Mouse (Mus musculus) urinary bladder, postnatal 14 days (tissue): ENCODE measurements around the gene Hist1h4i.

Experiments used
- DNase-seq: peaks from one replicate; pipeline ENCODE4 v3.0.0; 2021; ENCODE audit warnings: low spot score

The Hist1h4i gene

DNA sequence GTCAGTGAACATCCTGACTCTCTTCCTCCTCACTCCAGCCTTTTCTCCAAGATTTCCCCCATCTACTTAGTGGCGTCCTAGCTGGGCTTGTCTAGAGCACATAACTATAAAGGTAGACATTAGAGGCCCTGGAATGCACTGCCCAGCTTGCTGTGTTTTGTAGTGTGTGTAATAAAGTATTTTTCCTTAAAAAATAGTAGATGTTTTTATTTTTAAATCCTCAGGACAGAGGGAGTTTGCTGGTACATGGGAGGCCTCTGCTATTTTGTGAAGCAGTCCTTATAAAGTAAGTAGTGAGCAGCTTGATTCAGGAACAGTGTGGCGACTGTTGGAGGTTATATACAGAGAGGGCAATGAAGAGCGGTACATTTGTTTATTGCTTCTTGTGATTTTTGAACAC is 32.5 kb downstream of the Hist1h4i start:
- DNase-seq = no peak

DNA sequence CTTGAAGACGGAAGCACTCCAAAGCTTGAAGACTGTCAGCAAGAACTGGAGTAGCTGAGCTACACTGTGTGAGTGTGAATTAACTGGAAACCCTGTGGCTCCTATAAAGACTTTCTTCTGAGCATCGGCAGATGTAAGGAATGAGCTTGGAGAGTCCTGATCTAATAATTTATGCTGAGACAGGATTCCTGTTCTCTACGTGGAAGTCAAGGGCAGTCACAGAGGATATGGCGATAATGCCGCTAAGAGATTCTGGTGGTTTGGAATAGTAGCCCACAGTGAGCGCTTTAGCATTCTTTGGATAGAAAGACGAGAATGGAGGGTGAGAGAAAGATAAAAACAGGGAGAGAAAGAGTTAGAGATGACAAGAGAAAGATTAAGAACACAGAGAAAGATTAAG is 33.3 kb downstream of the Hist1h4i start:
- no peak for DNase-seq

DNA sequence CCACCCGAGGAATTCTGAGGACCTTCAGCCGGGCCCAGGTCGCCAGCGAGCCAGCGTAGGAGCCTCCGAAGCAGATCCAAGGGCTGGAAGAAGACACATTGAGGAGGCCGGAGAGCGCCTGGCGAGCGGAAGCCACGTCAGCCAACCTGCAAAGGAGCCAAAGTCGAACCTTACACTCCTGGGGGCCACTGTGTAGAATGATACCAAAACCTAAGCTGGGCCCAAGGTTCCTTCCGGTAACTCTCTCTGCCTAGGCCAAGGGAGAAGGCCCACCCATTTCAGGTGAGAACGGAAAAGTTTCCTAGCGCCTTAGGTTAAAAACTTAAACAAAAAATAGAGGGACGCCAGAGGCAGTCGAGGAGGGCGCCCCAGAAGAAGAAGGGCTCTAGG is 34.0 kb downstream of the Hist1h4i start:
- no peak for DNase-seq

DNA sequence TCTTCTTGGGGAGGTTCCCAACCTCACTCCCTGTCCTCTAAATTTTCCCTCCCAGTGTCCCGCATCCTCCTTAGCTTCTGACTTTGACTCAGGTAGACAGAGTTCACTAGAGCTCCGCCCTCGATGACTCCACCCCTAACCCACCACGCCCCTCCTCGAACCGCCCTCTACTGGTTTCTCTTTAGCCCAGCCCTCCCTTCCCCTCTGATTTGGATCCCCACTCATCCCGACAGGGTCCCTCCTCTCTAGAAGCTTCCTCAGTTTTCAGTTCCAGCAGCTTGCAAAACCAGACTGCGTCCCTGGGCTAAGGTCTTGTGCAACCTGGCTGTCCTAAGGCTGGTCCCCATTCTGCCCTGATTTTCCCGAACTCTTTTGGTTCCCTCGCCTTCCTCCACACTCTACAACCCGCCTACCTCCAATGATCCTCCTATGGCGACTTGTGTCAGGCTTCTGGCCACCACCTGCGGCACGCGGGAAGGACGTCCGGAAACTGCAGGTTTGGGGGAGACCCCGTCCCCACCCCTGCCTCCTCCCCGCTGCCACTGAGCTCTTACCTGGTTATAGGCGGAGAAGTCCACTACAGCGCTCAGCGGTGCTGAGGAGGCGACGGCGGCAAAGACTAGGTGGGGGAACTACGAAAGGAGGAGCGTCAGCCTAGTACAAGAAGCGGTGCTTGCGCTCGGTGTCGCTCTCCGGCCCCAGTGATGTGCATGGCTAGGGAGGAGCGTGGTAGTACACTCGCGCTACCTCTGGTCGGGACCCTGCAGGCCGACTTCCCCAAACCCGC is 34.6 kb downstream of the Hist1h4i start:
- peak; percentile 61 for DNase-seq

DNA sequence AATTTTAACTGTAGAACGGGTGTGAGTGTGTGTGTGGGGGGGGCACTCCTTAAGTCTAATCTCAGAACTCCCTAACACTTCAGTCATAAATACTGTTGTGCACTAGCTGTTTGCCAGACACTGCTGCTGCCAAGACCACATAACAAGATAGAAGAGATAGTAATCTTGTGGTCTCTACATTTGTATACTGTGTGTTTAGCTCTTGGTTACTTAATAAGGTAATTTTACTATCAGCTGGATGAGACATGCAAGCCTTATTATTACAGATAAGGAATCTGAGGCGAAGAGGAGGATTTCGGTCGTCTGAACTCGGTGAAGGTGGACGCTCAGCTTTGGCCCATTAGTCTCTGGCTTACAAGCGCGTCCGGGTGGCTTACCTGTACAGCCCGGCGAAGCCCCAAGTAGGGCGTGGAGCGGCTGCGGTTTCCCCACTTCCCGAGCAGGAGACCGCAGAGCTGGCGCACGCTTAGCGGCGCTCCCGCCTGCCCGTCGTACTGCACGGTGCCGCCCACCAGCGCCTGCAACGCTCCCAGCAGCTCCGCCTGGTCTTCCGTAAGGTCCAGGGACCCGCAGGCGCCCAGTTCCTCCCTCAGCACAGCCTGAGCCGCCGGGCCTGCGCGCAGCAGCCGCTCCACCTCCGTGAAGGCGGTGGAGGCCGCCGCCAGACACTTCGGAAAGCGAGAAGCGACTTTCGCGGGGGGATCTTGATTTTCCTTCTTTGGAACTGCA is 35.4 kb downstream of the Hist1h4i start:
- peak; percentile 39 for DNase-seq

DNA sequence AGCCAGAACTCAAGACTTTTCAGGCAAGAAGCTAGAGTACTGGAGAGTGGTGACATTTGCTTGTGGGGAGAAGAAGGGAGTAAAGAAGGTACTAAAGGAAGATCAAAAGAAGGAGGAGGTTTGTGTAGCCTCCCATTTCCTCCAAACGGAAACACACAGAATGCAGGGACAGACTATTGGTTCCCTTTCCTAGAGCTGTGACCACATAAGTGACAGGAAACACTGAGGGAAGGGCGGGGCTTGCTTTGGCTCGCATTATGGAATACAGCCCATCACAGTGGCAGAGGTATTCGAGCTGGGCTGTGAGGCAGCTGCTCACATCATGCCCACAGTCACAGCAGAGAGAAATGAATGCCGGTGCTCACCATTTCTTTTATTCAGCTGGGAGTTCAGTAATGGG is 39.3 kb downstream of the Hist1h4i start:
- DNase-seq = no peak

DNA sequence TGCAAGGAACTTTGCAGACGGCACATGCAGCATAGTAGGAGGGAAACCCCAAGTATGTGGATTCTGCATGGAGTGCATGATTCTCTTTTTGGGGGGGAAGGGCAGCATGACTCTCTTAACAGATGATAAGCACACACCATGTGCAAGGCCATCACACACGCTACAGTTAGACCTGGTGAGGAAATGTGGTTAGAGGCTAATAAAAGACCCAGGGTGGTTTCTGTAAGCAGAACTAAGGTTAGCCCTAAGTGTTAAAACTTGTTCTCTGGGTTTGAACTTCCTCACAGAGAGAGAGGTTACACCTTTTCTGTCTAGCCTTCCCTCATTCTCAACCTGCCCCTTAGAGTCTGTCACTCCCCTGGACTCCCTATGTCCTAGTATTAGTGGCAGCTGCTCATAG is 39.8 kb downstream of the Hist1h4i start:
- DNase-seq = no peak

DNA sequence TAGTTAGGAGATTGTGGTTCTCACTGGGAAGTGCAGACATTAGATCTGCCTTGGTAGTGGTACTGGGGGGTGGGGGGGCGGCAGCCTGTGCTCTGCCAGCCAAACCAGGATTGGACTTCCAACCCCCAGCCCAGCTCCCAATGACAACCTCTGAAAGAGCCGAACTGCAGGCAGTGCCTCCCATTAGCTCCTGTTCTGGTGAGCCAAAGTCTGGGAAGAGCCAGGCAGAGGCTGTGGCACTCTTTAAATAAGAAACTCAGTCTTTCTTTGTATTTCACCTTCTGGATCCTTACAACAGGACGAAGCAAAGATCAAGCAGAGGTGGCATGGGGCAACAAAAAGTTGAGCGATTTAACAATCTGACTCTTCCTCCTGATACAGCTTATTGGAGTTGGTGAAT is 42.0 kb downstream of the Hist1h4i start:
- DNase-seq = no peak

DNA sequence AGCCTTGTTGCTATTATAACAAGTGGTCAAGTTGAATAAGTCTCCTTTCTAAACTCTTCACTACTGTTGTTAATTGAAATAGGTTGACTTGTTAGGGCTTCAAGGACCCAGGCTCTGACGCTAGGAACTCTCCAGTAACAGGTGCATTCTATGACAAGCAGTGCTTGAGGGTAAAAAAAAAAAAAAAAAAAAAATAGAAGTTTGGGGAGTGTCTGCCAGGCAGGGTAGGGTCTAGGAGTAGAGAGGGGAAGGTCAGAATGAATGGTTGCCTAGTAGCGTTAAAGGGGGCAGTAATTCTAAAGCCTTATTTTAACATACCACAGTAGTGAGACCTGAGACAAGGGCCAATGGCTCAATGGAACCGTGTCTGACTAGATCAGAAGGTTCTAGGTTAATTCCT is 42.8 kb downstream of the Hist1h4i start:
- no peak for DNase-seq

DNA sequence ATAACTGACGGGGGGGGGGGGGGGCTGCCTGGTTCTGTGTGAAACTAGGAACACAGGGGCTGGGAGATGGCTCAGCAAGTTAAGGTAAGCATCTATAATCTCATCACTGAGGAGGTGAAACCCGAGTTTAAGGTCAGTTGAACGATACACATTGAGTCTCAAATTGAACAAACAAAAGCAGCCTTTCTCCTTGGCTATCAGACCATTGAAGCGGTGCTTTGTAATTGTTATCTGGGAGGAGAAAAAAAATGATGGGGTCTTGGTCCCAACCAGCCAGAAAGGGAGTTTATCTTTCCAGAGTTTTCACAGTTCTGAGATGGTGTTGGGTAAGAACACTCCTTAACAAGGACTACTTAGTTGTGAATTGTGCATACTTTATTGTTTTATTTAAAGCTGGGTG is 43.3 kb downstream of the Hist1h4i start:
- DNase-seq = no peak

DNA sequence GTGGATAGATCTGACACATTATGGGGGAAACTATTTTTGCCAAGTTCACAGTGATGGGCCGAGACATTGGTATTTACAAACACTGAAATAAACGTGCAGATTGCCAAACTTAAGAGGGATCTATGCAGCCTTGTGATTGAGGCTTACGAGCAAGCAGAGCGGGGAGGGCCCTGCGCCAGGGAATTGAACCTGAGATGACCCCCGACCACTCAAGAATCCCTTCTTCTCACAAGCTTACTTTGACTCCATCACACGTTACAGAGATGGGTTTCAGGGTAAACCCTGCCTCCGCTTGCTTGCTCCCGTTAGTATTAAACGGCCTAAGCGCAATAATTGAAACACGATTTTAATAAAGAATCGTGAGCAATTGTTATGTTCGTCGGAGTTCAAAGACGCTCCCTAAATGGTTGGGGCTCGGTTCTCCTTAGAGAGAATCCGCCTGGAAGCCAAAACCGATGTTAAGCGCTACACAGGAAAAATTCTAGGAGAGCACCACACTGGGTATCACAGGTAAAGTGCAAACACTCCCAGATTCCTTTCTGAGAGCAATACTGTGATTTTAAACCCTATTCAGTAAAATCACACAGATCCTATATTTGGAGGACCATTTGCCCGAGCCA is 43.9 kb downstream of the Hist1h4i start:
- no peak for DNase-seq

DNA sequence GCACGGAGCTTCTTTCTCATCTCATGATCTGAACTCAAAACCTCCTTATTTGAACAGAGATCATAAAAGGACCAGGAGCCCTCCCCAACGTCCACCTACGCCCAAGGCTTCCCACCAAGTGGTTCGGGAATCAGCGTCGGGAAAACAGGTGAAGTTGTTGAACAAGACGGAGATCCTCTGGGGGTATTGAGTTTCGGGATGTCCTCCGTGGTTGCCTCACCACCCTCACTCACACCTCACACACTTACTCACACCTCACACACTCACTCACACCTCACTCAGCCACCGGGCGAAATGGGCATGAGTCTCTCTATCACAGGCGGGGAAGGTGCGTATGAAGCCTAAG is 44.3 kb downstream of the Hist1h4i start:
- DNase-seq = no peak

DNA sequence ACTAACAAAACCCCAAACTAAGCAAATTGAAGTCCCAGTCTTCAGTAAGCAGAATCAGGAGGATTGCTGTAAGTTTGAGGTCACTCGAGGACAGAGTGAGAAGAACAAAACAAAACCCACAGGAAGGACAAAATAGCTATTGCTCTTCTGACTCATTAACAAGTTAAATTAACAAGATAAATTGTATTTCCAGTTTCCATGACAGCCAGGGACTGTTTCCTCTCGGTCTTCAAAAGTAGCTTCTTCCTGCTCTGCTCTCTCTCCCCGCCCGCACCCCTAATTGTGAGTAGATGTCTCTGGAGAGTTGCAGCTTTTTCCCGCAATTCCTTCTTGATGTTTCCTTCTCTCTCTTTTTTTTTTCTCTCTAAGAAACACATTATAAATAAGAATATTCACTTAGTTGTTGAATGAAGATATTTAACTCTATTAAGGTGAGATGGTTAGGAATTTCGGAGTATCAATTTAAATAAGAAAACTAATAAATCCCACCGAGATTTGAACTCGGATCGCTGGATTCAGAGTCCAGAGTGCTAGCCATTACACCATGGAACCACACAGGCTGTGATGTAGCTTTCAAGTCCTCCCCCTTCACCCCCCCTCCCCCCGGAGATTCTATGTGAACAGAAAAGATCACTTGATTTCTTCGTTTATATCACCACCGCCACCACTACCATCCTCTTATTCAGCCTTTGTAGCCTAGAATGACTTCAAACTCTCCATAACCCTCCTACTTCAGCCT is 44.9 kb downstream of the Hist1h4i start:
- no peak for DNase-seq

DNA sequence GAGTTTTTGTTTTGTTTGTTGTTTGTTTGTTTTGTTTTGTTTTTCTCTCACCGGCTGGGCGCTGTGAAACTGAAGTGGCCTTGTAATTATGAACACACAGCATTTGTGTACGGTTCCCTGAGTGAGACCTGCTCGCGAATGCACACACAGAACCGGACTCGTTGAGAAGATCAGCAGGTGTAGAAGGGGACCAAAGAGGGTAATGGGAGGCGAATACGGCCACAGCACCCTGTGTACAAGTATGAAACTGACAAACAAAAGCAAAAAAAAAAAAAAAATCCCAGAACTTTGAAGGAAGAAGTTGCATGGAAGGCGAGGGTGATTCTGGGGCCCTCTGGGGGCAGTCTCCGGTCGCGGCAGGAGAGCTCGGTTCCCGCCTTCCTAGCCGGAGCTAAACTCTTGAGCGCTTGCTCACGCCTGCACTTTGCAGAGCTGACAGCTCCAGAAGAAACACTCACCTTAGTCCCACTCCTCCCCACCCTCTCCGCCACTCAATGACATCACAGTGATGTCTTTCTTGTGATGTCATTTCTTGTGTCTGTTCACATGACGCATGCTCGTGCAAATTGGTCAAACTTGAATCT is 45.7 kb downstream of the Hist1h4i start:
- DNase-seq = peak; percentile 24

DNA sequence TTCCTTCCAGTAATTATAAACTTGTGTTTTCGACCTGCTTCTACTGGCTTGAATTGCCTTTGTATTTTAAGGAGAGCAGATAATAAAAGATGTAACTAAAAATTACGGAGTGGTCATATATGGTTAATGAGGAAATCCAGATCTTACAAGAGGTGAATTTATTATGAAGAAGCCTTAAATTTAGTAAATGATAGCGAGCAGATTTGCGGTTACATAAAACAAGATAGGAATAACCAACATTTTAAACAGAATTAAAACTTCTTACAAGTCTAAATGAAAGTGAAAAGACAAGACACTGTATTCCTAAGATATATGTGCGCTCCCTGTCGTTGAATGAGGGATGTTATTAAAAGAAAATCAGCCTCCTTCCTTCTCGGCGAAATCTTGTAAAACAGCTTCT is 46.3 kb downstream of the Hist1h4i start:
- DNase-seq = no peak

DNA sequence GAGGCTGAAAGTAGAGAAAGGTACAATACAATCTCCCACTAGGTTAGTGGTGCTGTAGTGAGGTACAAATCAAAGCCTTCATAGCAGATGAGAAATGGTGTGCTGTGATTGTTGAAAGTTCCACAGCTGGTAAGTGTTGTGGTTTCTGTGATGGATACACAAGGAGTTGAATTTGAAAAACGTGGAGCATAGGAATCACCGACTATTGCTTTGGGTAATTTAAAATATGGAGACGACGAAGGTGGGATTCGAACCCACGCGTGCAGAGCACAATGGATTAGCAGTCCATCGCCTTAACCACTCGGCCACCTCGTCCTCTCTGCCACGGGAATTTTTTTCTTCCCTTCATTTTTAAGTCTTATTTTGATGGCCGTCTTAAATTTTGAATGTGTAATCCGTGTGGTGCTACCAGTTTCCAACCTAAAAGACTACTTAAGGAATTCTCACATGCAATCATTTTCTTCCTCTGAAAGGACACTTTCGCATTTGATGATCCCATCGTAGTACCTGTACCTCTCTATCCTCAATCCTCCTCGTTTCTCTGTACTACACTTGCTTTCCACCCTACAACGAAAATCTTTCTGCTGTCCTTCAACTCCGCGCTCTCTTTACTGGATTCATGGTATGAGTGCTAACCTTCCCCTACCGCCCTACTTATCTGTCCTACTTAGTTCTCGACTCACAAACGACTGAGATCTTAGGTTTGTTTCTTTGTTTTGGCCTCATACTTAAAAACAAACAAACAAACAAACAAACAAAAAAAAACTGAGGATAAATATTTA is 47.0 kb downstream of the Hist1h4i start:
- DNase-seq = no peak

DNA sequence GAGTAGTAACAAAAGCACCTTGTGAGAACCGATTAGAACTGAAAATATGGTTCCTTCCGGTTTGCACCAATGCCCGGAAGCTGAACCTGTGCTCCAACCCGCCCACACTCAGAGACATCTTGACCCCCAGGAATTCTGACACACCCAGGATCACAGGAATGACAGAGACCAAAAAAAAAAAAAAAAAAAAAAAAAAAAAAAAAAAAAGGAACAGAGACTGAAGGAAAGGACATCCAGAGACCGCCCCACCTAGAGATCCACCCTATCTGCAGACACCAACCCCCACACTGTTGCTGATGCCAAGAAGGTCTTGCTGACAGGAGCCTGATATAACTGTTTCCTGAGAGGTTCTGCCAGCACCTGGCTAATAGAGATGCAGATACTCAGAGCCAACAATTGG is 48.6 kb downstream of the Hist1h4i start:
- DNase-seq = no peak
